Mouse (Mus musculus) hindbrain, embryonic 10.5 days (tissue): Measurements from ENCODE around the gene Scube3. TPM values are rescaled to one million over a fixed set of nuclear protein-coding genes. Genes with fewer than 3 reads are reported as not detected.

Experiments
- DNase-seq: peaks from one replicate; pipeline ENCODE4 v3.0.0-alpha.2; 2017; ENCODE audit warnings: low spot score
- H3K27ac ChIP-seq: fragments of 300-500 bp; sonication (generic); 2 replicates; pipeline ENCODE4 v1.5.1; 2016; ENCODE audit warnings: mild to moderate bottlenecking, moderate library complexity
- H3K27me3 ChIP-seq: fragments of 300-500 bp; sonication (generic); 2 replicates; pipeline ENCODE4 v1.6.1; 2016; ENCODE audit warnings: mild to moderate bottlenecking; ENCODE audit not compliant: poor library complexity, insufficient read depth, severe bottlenecking
- H3K36me3 ChIP-seq: fragments of 300-500 bp; sonication (generic); 2 replicates; pipeline ENCODE4 v1.6.1; 2016; ENCODE audit warnings: mild to moderate bottlenecking, moderate library complexity
- H3K4me1 ChIP-seq: fragments of 300-500 bp; sonication (generic); replicated peaks from 2 replicates; pipeline ENCODE4 v1.6.1; 2016; ENCODE audit warnings: mild to moderate bottlenecking
- H3K4me3 ChIP-seq: fragments of 300-500 bp; sonication (generic); 2 replicates; pipeline ENCODE4 v1.5.1; 2016; ENCODE audit warnings: mild to moderate bottlenecking, moderate library complexity
- H3K9me3 ChIP-seq: fragments of 300-500 bp; sonication (generic); 2 replicates; pipeline ENCODE4 v1.6.1; 2016; ENCODE audit warnings: mild to moderate bottlenecking, moderate library complexity
- WGBS: fragments of 180-500 bp; shearing (Covaris S2); methylation state at CpG from one replicate; pipeline ENCODE4 v1.1.7; 2016; 5-methylcytosine and 5-hydroxymethylcytosine counted together
- polyA plus RNA-seq: library from polyadenylated mRNA; unstranded; fragments of >200 nt; fragmentation: Nextera tagmentation; extraction: Ambion mirVana; gene quantifications from 2 replicates; pipeline ENCODE4 v1.2.1, GENCODE M21; 2016

Gene Scube3
- polyA plus RNA-seq, 1 experiment from 2014 or later = 10.7 TPM

GRCm38 (mm10) chr17:28116335-28116734 lies 25.6 kb upstream of the Scube3 start:
- Histone ChIP-seq H3K9me3 (0 out of 2 replicates have a peak, but pooled peaks cover 2% of the 10 kb centered on the region), H3K27me3 (no peaks in the 10 kb centered on the region), H3K4me3 (no peak overlapping the region), H3K27ac (peak overlapping the region; percentile 70), H3K36me3 (no peaks in the 10 kb centered on the region), H3K4me1 (peaks cover 45% of the 10 kb centered on the region)
- no peak for DNase-seq
- 51% methylated on average over 9 of the region's 9 CpGs for WGBS

- no peak for DNase-seq
- 49% methylated on average over 19 of the region's 19 CpGs for WGBS
- Histone ChIP-seq H3K36me3 (no peaks in the 10 kb centered on the region), H3K27ac (peak overlapping the region; percentile 67), H3K9me3 (0 out of 2 replicates have a peak, but pooled peaks cover under 1% of the 10 kb centered on the region), H3K4me3 (no peak overlapping the region), H3K27me3 (no peaks in the 10 kb centered on the region), H3K4me1 (peaks cover 41% of the 10 kb centered on the region)
Observed at GRCm38 (mm10) chr17:28117451-28118209, 24.3 kb upstream of the Scube3 start.

GRCm38 (mm10) chr17:28120460-28120859 lies 21.5 kb upstream of the Scube3 start:
- DNase-seq = no peak
- H3K27me3 ChIP-seq = peaks cover 3% of the 10 kb centered on the region; the same call in 1 of the 2 replicates
- H3K4me1 ChIP-seq = peaks cover 47% of the 10 kb centered on the region
- H3K36me3 ChIP-seq = no peaks in the 10 kb centered on the region
- WGBS = 87% methylated on average over 5 of the region's 5 CpGs
- H3K4me3 ChIP-seq = no peak overlapping the region
- peak overlapping the region; percentile 67 for H3K27ac ChIP-seq
- H3K9me3 ChIP-seq = no peaks in the 10 kb centered on the region

- Histone ChIP-seq H3K27ac (peak overlapping the region; percentile 88), H3K27me3 (peaks cover 3% of the 10 kb centered on the region; the same call in 1 of the 2 replicates), H3K9me3 (no peaks in the 10 kb centered on the region), H3K4me3 (0 out of 2 replicates have a peak overlapping the region, but pooled peaks have one; percentile 28), H3K4me1 (peaks cover 33% of the 10 kb centered on the region), H3K36me3 (no peaks in the 10 kb centered on the region)
- 34% methylated on average over 13 of the region's 13 CpGs for WGBS
- no peak for DNase-seq
Observed at GRCm38 (mm10) chr17:28122949-28123348, 19.0 kb upstream of the Scube3 start.

- peak overlapping the region; percentile 28 for H3K4me3 ChIP-seq
- H3K9me3 ChIP-seq = no peaks in the 10 kb centered on the region
- no peaks in the 10 kb centered on the region for H3K36me3 ChIP-seq
- peaks cover 28% of the 10 kb centered on the region for H3K4me1 ChIP-seq
- peak overlapping the region; percentile 88 for H3K27ac ChIP-seq
- WGBS = 13% methylated on average over 7 of the region's 7 CpGs
- peak; percentile 67 for DNase-seq
- H3K27me3 ChIP-seq = peaks cover 3% of the 10 kb centered on the region; the same call in 1 of the 2 replicates
Observed at GRCm38 (mm10) chr17:28123627-28124026, 18.3 kb upstream of the Scube3 start.

- DNase-seq = no peak
- Histone ChIP-seq H3K9me3 (no peaks in the 10 kb centered on the region), H3K4me3 (no peak overlapping the region), H3K27ac (peak overlapping the region; percentile 88), H3K27me3 (peaks cover 3% of the 10 kb centered on the region; the same call in 1 of the 2 replicates), H3K36me3 (no peaks in the 10 kb centered on the region), H3K4me1 (peaks cover 28% of the 10 kb centered on the region)
- 55% methylated on average over 8 of the region's 8 CpGs for WGBS
Observed at GRCm38 (mm10) chr17:28124368-28124767, 17.6 kb upstream of the Scube3 start.

- Histone ChIP-seq H3K4me3 (no peak overlapping the region), H3K9me3 (no peaks in the 10 kb centered on the region), H3K27ac (no peak overlapping the region), H3K27me3 (peaks cover 12% of the 10 kb centered on the region; the same call in 1 of the 2 replicates), H3K36me3 (no peaks in the 10 kb centered on the region), H3K4me1 (peaks cover 33% of the 10 kb centered on the region)
- 91% methylated on average over 5 of the region's 5 CpGs for WGBS
- no peak for DNase-seq
Observed at GRCm38 (mm10) chr17:28129796-28130195, 12.1 kb upstream of the Scube3 start.

GRCm38 (mm10) chr17:28130391-28131125 lies 11.4 kb upstream of the Scube3 start:
- H3K36me3 ChIP-seq = no peaks in the 10 kb centered on the region
- no peaks in the 10 kb centered on the region for H3K9me3 ChIP-seq
- no peak overlapping the region for H3K27ac ChIP-seq
- H3K4me3 ChIP-seq = no peak overlapping the region
- no peak for DNase-seq
- peaks cover 13% of the 10 kb centered on the region; the same call in 1 of the 2 replicates for H3K27me3 ChIP-seq
- H3K4me1 ChIP-seq = peaks cover 35% of the 10 kb centered on the region
- 75% methylated on average over 5 of the region's 5 CpGs for WGBS

GRCm38 (mm10) chr17:28131156-28131555 lies 10.8 kb upstream of the Scube3 start:
- Histone ChIP-seq H3K9me3 (no peaks in the 10 kb centered on the region), H3K27me3 (peaks cover 13% of the 10 kb centered on the region; the same call in 1 of the 2 replicates), H3K27ac (peak overlapping the region; percentile 35), H3K36me3 (no peaks in the 10 kb centered on the region), H3K4me1 (peaks cover 37% of the 10 kb centered on the region), H3K4me3 (no peak overlapping the region)
- no peak for DNase-seq

- H3K4me1 ChIP-seq = peaks cover 46% of the 10 kb centered on the region
- H3K27me3 ChIP-seq = peaks cover 27% of the 10 kb centered on the region; the same call in 1 of the 2 replicates
- H3K4me3 ChIP-seq = no peak overlapping the region
- 8% methylated on average over 14 of the region's 14 CpGs for WGBS
- H3K9me3 ChIP-seq = no peaks in the 10 kb centered on the region
- H3K36me3 ChIP-seq = no peaks in the 10 kb centered on the region
- peak; percentile 84 for DNase-seq
- peak overlapping the region; percentile 67 for H3K27ac ChIP-seq
Observed at GRCm38 (mm10) chr17:28133193-28133592, 8.7 kb upstream of the Scube3 start.

- no peaks in the 10 kb centered on the region for H3K9me3 ChIP-seq
- no peaks in the 10 kb centered on the region for H3K36me3 ChIP-seq
- 0 out of 2 replicates have a peak overlapping the region, but pooled peaks have one; percentile 35 for H3K27ac ChIP-seq
- DNase-seq = no peak
- peaks cover 46% of the 10 kb centered on the region for H3K27me3 ChIP-seq
- H3K4me3 ChIP-seq = no peak overlapping the region
- 77% methylated on average over 3 of the region's 3 CpGs for WGBS
- peaks cover 56% of the 10 kb centered on the region for H3K4me1 ChIP-seq
Observed at GRCm38 (mm10) chr17:28135496-28135895, 6.4 kb upstream of the Scube3 start.

- Histone ChIP-seq H3K36me3 (no peaks in the 10 kb centered on the region), H3K27me3 (peaks cover 54% of the 10 kb centered on the region), H3K4me1 (peaks cover 58% of the 10 kb centered on the region), H3K4me3 (no peak overlapping the region), H3K27ac (peak overlapping the region; percentile 62), H3K9me3 (no peaks in the 10 kb centered on the region)
- DNase-seq = no peak
- WGBS = 54% methylated on average over 5 of the region's 5 CpGs
Observed at GRCm38 (mm10) chr17:28136266-28136665, 5.7 kb upstream of the Scube3 start.

GRCm38 (mm10) chr17:28138013-28138412 lies 3.9 kb upstream of the Scube3 start:
- WGBS = 85% methylated on average over 8 of the region's 8 CpGs
- Histone ChIP-seq H3K4me1 (peaks cover 58% of the 10 kb centered on the region), H3K9me3 (no peaks in the 10 kb centered on the region), H3K27ac (peak overlapping the region; percentile 10; the same call in 1 of the 2 replicates), H3K27me3 (peaks cover 62% of the 10 kb centered on the region), H3K36me3 (no peaks in the 10 kb centered on the region), H3K4me3 (no peak overlapping the region)
- DNase-seq = no peak
